Mouse (Mus musculus) embryonic facial prominence, embryonic 13.5 days (tissue): ENCODE measurements around the gene Smim26. TPM values are rescaled to one million over a fixed set of nuclear protein-coding genes. Genes with fewer than 3 reads are reported as not detected.
"Not testable (repeated sequence)": the region's sequence is repeated elsewhere in the genome, so short reads cannot be mapped to it uniquely, and the experiment has no call there.

Source experiments
- ATAC-seq: fragments of 200-750 bp; cut with Nextera tagmentation; 2 replicates; pipeline ENCODE4 v1.8.0; 2017; ENCODE audit warnings: low read depth; ENCODE audit not compliant: insufficient number of reproducible peaks, insufficient read depth, low FRiP score, low TSS enrichment
- H3K27ac ChIP-seq: fragments of 300-500 bp; sonication (generic); 2 replicates; pipeline ENCODE4 v1.5.1; 2015; ENCODE audit warnings: moderate library complexity, mild to moderate bottlenecking, inconsistent platforms
- H3K27me3 ChIP-seq: fragments of 300-500 bp; sonication (generic); 2 replicates; pipeline ENCODE4 v1.6.1; 2015; ENCODE audit warnings: mild to moderate bottlenecking, inconsistent platforms
- H3K36me3 ChIP-seq: fragments of 300-500 bp; sonication (generic); 2 replicates; pipeline ENCODE4 v1.6.1; 2015; ENCODE audit warnings: mild to moderate bottlenecking, inconsistent platforms
- H3K4me1 ChIP-seq: fragments of 300-500 bp; sonication (generic); 2 replicates; pipeline ENCODE4 v1.6.1; 2015; ENCODE audit warnings: inconsistent platforms
- H3K4me2 ChIP-seq: fragments of 300-500 bp; sonication (generic); 2 replicates; pipeline ENCODE4 v1.6.1; 2015; ENCODE audit warnings: moderate library complexity, mild to moderate bottlenecking, inconsistent platforms
- H3K4me3 ChIP-seq: fragments of 300-500 bp; sonication (generic); 2 replicates; pipeline ENCODE4 v1.5.1; 2015; ENCODE audit warnings: mild to moderate bottlenecking, inconsistent platforms
- H3K9ac ChIP-seq: fragments of 300-500 bp; sonication (generic); 2 replicates; pipeline ENCODE4 v1.6.1; 2015; ENCODE audit warnings: mild to moderate bottlenecking, inconsistent platforms
- H3K9me3 ChIP-seq: fragments of 300-500 bp; sonication (generic); 2 replicates; pipeline ENCODE4 v1.6.1; 2016; ENCODE audit warnings: inconsistent platforms
- WGBS: fragments of 180-500 bp; shearing (Covaris S2); methylation state at CpG from one replicate; pipeline ENCODE4 v1.1.7; 2015; ENCODE audit warnings: mixed read lengths; 5-methylcytosine and 5-hydroxymethylcytosine counted together
- polyA plus RNA-seq: library from polyadenylated mRNA; unstranded; fragments of >200 nt; fragmentation: Nextera tagmentation; extraction: Ambion mirVana; gene quantifications from 2 replicates; pipeline ENCODE4 v1.2.1, GENCODE M21; 2015

Smim26 gene
- 43.6 and 45.8 TPM in 2 replicates for polyA plus RNA-seq

DNA sequence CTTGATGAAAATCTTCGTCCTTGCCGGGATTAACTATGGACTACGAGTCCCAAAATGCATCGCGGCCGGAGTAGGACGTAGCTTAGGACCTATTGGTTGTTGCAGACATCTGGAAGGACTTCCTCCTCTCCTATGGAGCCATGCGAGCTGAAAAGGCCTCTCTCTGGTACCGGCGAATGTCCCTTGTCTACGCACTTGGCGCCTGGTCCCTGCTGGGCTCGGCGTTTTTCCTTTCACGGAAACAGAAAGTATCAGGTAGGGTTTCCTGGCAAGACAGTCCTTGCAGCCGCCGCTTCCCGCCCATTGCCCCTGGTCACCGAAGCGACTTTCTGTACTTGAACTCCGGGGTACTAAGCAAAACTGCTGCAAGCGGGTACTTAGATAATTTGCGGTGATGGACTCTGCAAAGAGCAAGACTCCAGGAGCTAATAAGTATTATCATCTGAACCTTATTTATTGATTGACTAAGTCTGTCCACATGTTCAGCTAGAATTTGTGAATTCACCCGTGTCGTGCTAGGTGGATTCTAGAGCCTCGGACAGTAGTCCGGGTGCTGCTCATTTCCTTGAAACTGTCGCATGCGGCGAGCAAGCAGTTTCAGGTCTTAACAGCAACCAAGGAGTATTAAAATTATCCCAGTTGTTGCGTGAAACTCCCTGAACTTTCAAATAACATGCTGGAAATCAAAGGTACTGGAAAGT lies at the start of gene Smim26:
Gene Smim26 (plus strand): TSS at position 104 of the 701 bp plus-strand sequence.
- peak; percentile 90 for ATAC-seq
- Histone ChIP-seq H3K4me3 (peak within 1 kb of the TSS; percentile 65), H3K9me3 (no peaks in the 10 kb centered on the region), H3K36me3 (peaks cover 25% of the 10 kb centered on the region), H3K4me1 (peaks cover 3% of the 10 kb centered on the region), H3K27ac (0 out of 2 replicates have a peak within 1 kb of the TSS, but pooled peaks have one; percentile 18), H3K27me3 (no peaks in the 10 kb centered on the region), H3K9ac (peak within 1 kb of the TSS; percentile 80), H3K4me2 (peak within 1 kb of the TSS; percentile 70)
- 2% methylated on average over 31 of the region's 31 CpGs for WGBS

DNA sequence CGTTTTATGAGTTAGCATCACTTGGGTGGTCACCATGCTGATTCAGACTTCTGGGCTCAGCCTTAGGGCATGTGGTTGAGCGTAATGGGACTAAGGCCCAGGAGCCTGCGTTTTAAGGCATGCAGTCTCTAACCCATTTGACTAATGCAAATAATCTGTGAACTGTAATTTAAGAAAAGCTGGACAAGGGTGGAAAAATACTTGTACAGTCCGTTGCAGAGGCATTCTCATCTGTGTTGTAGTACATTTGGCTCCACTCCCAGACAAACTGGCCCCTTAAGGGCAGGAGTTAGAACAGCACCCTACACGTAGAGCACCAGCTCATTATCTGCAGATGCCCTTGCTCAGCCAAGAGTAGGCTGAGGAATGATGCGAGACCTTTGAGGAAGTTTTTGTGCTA lies 49.2 kb upstream of the Smim26 start:
- WGBS, result 73% methylated on average over 6 of the region's 6 CpGs
- Histone ChIP-seq H3K4me2 (no peak overlapping the region), H3K27me3 (no peaks in the 10 kb centered on the region), H3K4me1 (peaks cover 5% of the 10 kb centered on the region; the same call in 1 of the 2 replicates), H3K27ac (no peak overlapping the region), H3K9ac (no peak overlapping the region), H3K9me3 (no peaks in the 10 kb centered on the region), H3K36me3 (peaks cover 68% of the 10 kb centered on the region), H3K4me3 (no peak overlapping the region)
- ATAC-seq, result no peak

DNA sequence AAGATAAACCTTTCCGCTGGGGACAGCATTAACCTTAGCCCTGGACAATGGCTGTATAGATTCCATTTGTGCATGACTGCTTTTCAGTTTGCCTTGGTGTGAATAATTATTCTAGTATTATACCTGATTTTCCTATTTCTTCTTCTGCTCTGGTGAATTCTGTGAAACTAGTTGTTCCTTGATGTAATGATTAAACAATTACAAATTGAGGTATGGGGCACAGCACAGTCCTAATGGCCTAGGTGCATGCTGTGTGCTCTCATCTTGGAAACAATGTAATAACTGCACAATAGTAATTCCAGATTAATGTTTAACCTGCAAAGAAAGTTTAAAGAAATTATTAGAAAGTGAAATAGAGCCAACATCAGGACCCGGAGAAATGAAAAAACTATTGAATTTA lies 48.8 kb upstream of the Smim26 start:
- Histone ChIP-seq H3K27ac (no peak overlapping the region), H3K27me3 (no peaks in the 10 kb centered on the region), H3K36me3 (peaks cover 63% of the 10 kb centered on the region), H3K4me3 (no peak overlapping the region), H3K9ac (no peak overlapping the region), H3K4me1 (peaks cover 5% of the 10 kb centered on the region; the same call in 1 of the 2 replicates), H3K9me3 (no peaks in the 10 kb centered on the region), H3K4me2 (no peak overlapping the region)
- ATAC-seq, result no peak
- WGBS, result 93% methylated on average over 2 of the region's 2 CpGs

DNA sequence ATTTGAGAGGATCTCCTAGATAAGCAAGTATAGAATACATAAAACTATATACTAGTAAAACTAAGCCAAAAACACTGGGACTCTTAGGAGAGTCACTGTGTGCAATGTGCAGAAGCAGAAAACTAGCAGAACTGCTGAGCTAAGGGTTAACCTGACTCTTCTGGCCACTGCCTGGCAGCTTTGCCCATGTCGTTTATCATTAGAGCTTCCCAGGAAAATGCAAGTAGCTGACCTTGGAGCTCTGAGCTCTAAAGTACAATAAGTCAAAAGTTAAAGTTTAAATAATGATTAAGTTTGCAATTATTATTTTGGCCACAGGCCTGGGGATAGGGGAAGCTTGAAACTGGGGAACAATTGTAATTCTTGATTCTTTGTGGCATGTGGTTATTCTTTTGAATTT lies 48.4 kb upstream of the Smim26 start:
- no peak overlapping the region for H3K4me2 ChIP-seq
- WGBS, result 67% methylated on average over 1 of the region's 1 CpGs
- peaks cover 59% of the 10 kb centered on the region for H3K36me3 ChIP-seq
- no peaks in the 10 kb centered on the region for H3K27me3 ChIP-seq
- peaks cover 5% of the 10 kb centered on the region; the same call in 1 of the 2 replicates for H3K4me1 ChIP-seq
- no peaks in the 10 kb centered on the region for H3K9me3 ChIP-seq
- no peak for ATAC-seq
- no peak overlapping the region for H3K9ac ChIP-seq
- H3K4me3 ChIP-seq, result no peak overlapping the region
- H3K27ac ChIP-seq, result no peak overlapping the region

DNA sequence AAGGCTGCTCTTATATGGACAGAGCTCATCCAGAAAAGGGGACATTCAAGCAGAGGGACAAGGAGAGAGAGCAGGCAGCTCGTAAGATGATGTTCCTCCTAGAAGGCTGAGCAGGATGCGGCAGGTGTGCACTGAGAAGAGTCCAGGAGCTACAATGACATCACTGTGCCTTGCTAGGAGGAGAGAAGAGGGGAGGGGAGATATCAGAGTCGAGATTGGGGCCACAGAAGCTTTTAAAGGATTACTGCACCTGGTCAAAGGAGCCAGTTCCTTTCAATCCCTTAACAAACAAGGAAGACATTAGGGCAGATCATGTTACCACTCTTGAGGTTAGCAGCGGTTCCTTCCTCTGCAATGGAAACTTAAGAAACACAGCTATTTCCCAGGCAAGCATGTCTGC lies 46.3 kb upstream of the Smim26 start:
- no peaks in the 10 kb centered on the region for H3K9me3 ChIP-seq
- H3K27ac ChIP-seq, result no peak overlapping the region
- H3K36me3 ChIP-seq, result peaks cover 46% of the 10 kb centered on the region
- 52% methylated on average over 4 of the region's 4 CpGs for WGBS
- no peaks in the 10 kb centered on the region for H3K27me3 ChIP-seq
- no peak overlapping the region for H3K4me3 ChIP-seq
- no peak overlapping the region for H3K9ac ChIP-seq
- no peak for ATAC-seq
- H3K4me2 ChIP-seq, result no peak overlapping the region
- H3K4me1 ChIP-seq, result peaks cover 5% of the 10 kb centered on the region; the same call in 1 of the 2 replicates

DNA sequence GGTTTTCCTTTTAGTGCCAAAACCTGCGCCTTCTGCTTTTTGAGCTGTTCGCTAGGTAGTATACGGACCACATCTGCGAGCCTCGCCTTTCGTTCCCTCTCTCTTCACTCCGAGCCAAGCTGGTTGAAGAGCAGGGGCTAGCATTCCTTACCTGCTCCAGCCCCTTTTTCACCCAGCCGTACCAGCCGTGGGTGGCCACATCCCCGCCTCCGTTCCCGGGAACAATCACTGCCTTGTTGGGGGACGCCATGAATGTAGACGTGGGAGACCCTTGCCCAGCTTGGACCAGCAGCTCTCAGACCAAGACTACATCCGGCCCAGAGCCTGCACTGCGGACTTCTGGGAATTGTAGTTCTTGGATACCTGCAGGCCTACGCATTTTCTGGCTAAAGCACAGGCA lies 43.3 kb upstream of the Smim26 start, which contains the start of gene Rbbp9:
Gene Rbbp9 (minus strand): TSS at position 341 of the 400 bp plus-strand sequence.
- Histone ChIP-seq H3K4me2 (peak within 1 kb of the TSS; percentile 64), H3K27ac (peak within 1 kb of the TSS; percentile 87), H3K4me1 (peaks cover 5% of the 10 kb centered on the region; the same call in 1 of the 2 replicates), H3K9me3 (no peaks in the 10 kb centered on the region), H3K27me3 (no peaks in the 10 kb centered on the region), H3K4me3 (peak within 1 kb of the TSS; percentile 63), H3K9ac (peak within 1 kb of the TSS; percentile 85), H3K36me3 (peaks cover 20% of the 10 kb centered on the region)
- ATAC-seq, result peak; percentile 93
- WGBS, result under 1% methylated on average over 17 of the region's 17 CpGs

DNA sequence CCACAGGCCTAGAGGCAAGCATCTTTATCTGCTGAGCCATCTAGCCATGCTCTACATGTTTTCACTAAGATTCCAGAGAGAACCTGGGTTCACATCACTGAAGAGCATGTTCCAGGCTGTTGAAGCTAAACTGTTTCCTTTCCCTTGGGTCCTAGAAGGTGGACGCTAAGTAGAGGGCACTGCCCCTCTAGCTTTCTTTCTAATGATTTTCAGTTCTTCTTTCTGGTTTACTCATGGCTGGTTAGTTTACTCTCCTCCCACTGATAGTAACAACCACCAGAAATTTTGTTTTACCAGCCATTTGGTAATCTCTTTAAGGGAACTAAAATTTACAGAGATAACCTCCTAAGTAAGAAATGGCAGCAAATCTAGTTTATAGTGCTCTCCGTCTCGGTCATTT lies 39.9 kb upstream of the Smim26 start:
- no peaks in the 10 kb centered on the region for H3K27me3 ChIP-seq
- H3K9me3 ChIP-seq, result no peaks in the 10 kb centered on the region
- no peak overlapping the region for H3K27ac ChIP-seq
- H3K36me3 ChIP-seq, result peaks cover under 1% of the 10 kb centered on the region; the same call in 1 of the 2 replicates
- peaks cover 18% of the 10 kb centered on the region for H3K4me1 ChIP-seq
- H3K9ac ChIP-seq, result no peak overlapping the region
- WGBS, result 96% methylated on average over 3 of the region's 3 CpGs
- H3K4me3 ChIP-seq, result no peak overlapping the region
- no peak for ATAC-seq
- H3K4me2 ChIP-seq, result no peak overlapping the region

DNA sequence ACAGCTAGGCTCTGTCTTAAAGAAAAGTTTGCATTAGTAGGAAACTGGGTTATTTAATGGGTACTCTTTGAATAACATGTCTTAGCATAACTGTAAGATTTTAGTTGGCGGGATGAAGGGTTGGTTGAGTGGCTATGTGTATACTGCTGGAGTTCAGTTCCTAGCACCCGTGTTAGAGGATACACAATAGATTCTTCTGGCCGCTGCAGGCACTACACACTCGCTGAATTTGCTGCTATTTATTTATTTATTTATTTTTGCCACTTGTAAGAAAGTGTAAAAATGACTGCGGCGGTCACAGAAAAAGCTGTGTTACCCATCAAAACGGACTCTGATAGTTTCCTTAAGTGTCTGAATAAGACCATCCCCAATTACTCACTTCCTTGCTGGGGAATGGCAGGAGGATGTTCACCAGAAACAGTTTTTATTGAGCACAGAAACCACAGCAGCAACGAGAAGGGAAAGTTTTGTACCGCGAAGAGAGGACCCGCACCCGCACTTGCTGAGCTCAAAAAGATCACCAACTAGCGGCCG lies 38.5 kb upstream of the Smim26 start:
- ATAC-seq, result no peak
- peaks cover 13% of the 10 kb centered on the region for H3K4me1 ChIP-seq
- peak overlapping the region; percentile 80 for H3K4me3 ChIP-seq
- peaks cover 15% of the 10 kb centered on the region for H3K36me3 ChIP-seq
- peak overlapping the region; percentile 63 for H3K4me2 ChIP-seq
- H3K9ac ChIP-seq, result peak overlapping the region; percentile 88
- H3K9me3 ChIP-seq, result no peaks in the 10 kb centered on the region
- peak overlapping the region; percentile 96 for H3K27ac ChIP-seq
- no peaks in the 10 kb centered on the region for H3K27me3 ChIP-seq
- WGBS, result 3% methylated on average over 14 of the region's 14 CpGs

DNA sequence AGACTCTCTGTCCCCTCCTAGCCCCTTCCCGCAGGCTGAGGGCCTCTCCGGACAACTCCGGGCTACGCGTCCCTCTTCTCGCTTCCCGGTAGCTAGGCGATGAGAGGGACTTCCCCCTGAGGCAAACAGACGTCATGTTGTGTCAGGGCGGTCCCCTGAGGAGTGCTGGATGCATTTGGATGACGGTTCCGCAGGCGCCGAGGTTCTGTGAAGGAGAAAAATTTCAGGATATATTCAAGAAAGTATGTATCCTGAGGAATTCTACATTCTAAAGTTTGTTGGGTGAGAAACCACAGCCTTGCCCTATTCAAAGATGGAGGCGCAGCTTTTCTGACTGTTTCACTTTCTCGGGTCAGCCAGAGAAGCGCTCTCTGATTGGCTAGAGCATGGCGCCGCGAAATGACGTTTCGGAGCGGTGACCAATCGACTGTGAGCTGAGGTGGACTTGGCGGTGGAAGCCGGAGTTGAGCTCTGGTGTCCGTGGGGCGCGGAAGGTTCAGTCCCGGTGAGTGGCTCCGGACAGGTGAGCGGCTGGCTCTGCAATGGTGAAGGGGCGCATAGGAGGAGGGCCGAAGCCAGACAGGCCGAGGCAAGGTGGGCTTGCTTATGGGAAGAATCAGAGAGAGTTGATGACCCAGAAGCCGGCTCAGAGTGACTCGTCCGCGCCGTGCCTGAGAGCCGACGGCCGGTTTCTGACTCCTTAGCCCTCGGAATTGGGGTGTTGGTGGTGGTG lies 37.9 kb upstream of the Smim26 start, which contains the start of gene Sec23b:
Gene Sec23b (plus strand): TSS at position 410 of the 733 bp plus-strand sequence.
- Histone ChIP-seq H3K27me3 (no peaks in the 10 kb centered on the region), H3K4me3 (peak within 1 kb of the TSS; percentile 80)
- peak; percentile 96 for ATAC-seq

DNA sequence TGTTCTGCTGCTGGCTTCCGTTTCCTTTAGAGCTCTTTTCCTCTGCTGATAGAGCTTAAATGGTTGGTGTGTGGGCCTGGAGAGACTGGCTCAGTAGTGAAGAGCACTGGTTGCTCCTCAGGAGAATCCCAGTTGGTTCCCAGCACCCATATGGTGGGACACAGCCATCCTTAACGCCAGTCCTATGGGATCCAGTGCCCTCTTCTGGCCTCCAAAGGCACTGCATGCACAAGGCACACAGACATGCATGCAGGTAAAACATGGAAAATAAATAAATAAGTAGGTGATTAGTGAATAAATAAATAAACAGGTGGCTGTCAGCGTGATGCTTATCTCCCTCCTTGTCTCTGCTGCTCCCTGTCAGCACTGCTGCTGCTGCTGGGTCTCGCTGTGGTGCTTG lies 5.1 kb upstream of the Smim26 start:
- Histone ChIP-seq H3K9ac (no peak overlapping the region), H3K27me3 (no peaks in the 10 kb centered on the region), H3K9me3 (no peaks in the 10 kb centered on the region), H3K4me1 (no peaks in the 10 kb centered on the region), H3K4me2 (no peak overlapping the region), H3K36me3 (peaks cover 67% of the 10 kb centered on the region), H3K27ac (no peak overlapping the region), H3K4me3 (no peak overlapping the region)
- ATAC-seq, result no peak
- WGBS, result 87% methylated on average over 4 of the region's 4 CpGs

More for the DNA sequence above, 37.9 kb upstream of the Smim26 start, which contains the start of gene Sec23b:
- Histone ChIP-seq H3K4me1 (peaks cover 13% of the 10 kb centered on the region), H3K27ac (peak within 1 kb of the TSS; percentile 96), H3K9me3 (no peaks in the 10 kb centered on the region), H3K9ac (peak within 1 kb of the TSS; percentile 88), H3K36me3 (peaks cover 19% of the 10 kb centered on the region), H3K4me2 (peak within 1 kb of the TSS; percentile 75)
- WGBS, result under 1% methylated on average over 44 of the region's 44 CpGs

DNA sequence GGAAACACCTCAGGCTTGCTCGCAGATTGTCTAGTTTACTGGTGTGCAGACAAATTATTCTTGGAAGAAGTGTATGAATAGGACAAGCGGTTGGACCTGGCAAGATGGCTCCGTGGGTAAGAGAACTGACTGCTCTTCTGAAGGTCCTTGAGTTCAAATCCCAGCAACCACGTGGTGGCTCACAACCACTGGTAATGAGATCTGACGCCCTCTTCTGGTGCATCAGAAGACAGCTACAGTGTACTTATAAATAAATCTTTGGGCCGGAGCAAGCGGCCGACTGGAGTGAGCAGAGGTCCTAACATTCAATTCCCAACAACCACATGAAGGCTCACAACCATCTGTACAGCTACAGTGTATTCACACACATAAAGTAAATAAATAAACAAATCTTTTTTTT lies 818 bp upstream of the Smim26 start:
- ATAC-seq, H3K4me1 ChIP-seq: not testable (repeated sequence)
- 65% methylated on average over 8 of the region's 8 CpGs for WGBS

More for the DNA sequence above, 818 bp upstream of the Smim26 start:
- not testable (repeated sequence) for H3K4me2 ChIP-seq, H3K27me3 ChIP-seq, H3K27ac ChIP-seq, H3K4me3 ChIP-seq, H3K9ac ChIP-seq, H3K9me3 ChIP-seq
- H3K36me3 ChIP-seq, result peaks cover 35% of the 10 kb centered on the region
